Mouse (Mus musculus) gastrocnemius, adult 2 months (tissue): Measurements from ENCODE around the gene Zfp366. TPM values are rescaled to one million over a fixed set of nuclear protein-coding genes. Genes with fewer than 3 reads are reported as not detected.

Source experiments
- DNase-seq: peaks from one replicate; pipeline ENCODE4 v3.0.0; 2022
- H3K27ac ChIP-seq: fragments of 200-600 bp; 2 replicates; pipeline ENCODE4 v1.8.1; 2022; ENCODE audit warnings: mild to moderate bottlenecking
- H3K4me3 ChIP-seq: fragments of 200-600 bp; 2 replicates; pipeline ENCODE4 v1.8.1; 2022; ENCODE audit warnings: mild to moderate bottlenecking, moderate library complexity
- CTCF ChIP-seq: fragments of 200-600 bp; IDR thresholded peaks from 2 replicates; pipeline ENCODE4 v1.8.1; 2022; ENCODE audit warnings: antibody characterized with exemption, mild to moderate bottlenecking, moderate library complexity
- intact Hi-C: fragments of 180-260 bp; cut with DNase I; formaldehyde crosslinking; loops from one replicate; pipeline ENCODE4 v1.15.1; 2025
- total RNA-seq, 2 experiments: library from RNA; stranded (reverse); gene quantifications; 2 replicates each; pipeline ENCODE4 v1.2.3; 2021

Gene Zfp366
- total RNA-seq, 2 experiments from 2014 or later = 3.1 to 7.8 TPM

GRCm38 (mm10) chr13:99190466-99190865 is 5.8 kb downstream of the Zfp366 start:
- H3K27ac ChIP-seq = peak overlapping the region; percentile 89
- intact Hi-C loops = loop anchor here (2.0 kb wide), 1 partner anchor 48 kb away; no protein-coding TSS in a partner anchor
- TF ChIP-seq CTCF = no peak
- peak overlapping the region; percentile 69 for H3K4me3 ChIP-seq
- peak; percentile 59 for DNase-seq

DNA sequence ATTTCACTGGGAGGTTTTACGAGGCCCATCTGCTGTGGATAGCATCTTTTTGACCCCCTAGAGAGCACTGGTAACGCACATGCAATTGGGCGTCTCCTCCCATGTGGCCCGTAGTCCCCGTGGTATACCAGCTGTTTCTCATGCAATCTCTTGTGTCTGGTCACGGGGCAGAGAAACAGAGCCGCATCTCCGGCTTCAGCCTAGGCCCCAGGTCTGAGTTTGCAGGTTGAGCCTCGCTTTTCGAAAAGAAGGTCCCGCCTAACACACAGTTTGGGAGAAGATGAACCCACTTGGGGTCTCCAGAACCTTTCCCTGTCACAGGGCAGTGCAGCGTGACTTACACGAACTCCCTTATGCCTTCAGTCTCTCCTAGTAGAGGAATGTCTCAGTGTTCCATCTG is 6.4 kb downstream of the Zfp366 start:
- Histone ChIP-seq H3K27ac (peak overlapping the region; percentile 89), H3K4me3 (peak overlapping the region; percentile 69)
- DNase-seq = peak; percentile 45
- intact Hi-C loops = loop anchor here (2.0 kb wide), 1 partner anchor 48 kb away; no protein-coding TSS in a partner anchor
- no peak for TF ChIP-seq CTCF

DNA sequence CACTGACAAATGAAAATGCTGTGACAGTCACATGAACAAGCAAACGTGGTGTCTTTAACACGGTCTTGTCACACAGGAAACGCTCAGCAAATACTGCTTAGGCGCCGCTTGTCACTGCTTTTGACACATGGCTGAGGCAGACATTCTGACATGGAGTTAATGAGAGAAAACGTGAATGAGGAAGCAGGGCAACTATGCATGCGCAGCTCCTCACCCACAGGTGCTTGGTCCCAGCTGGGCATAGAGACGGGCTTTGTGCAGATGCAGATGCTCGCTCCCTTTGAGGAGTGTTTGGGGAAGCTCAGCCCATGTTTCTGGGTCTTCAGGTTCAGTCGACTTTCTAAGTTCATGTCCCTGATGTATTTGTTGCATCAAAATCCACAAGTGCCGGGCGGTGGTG is 11.7 kb downstream of the Zfp366 start:
- H3K27ac ChIP-seq = peak overlapping the region; percentile 35; the same call in 1 of the 2 replicates
- H3K4me3 ChIP-seq = no peak overlapping the region; the same call in 1 of the 2 replicates
- no peak for DNase-seq
- intact Hi-C loops = no loop called here
- TF ChIP-seq CTCF = no peak

GRCm38 (mm10) chr13:99196865-99197264 is 12.2 kb downstream of the Zfp366 start:
- no peak for TF ChIP-seq CTCF

GRCm38 (mm10) chr13:99201647-99202574 is 17.3 kb downstream of the Zfp366 start:
- intact Hi-C loops = no loop called here
- TF ChIP-seq CTCF = no peak
- DNase-seq = no peak
- H3K27ac ChIP-seq = peak overlapping the region; percentile 48
- no peak overlapping the region; the same call in 1 of the 2 replicates for H3K4me3 ChIP-seq

More at GRCm38 (mm10) chr13:99196865-99197264, 12.2 kb downstream of the Zfp366 start:
- Histone ChIP-seq H3K27ac (no peak overlapping the region), H3K4me3 (no peak overlapping the region)
- DNase-seq = no peak
- intact Hi-C loops = no loop called here

GRCm38 (mm10) chr13:99207214-99207613 is 22.6 kb downstream of the Zfp366 start:
- no peak overlapping the region for H3K27ac ChIP-seq
- no peak for TF ChIP-seq CTCF
- no peak for DNase-seq
- intact Hi-C loops = no loop called here
- H3K4me3 ChIP-seq = no peak overlapping the region

DNA sequence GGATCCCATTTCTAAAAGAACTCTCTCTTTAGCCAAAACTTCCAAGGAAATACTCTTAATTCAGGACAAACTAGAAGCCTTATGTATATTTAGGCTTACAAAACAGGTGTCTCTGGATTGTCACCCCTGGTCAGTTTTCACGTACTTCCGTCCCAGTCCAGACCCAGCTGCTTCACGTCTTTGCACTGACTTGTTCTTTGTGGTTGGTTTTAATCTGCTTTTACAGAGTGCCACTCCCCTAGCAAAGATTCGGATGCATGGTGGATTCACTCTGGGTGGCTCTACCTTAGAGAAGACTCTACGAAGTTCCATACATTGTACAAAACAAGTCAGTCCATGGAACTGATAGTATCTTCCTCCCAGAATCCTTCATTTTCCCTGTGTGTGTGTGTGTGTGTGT is 25.2 kb downstream of the Zfp366 start:
- intact Hi-C loops = no loop called here
- no peak overlapping the region for H3K27ac ChIP-seq
- TF ChIP-seq CTCF = no peak
- DNase-seq = no peak
- no peak overlapping the region for H3K4me3 ChIP-seq

DNA sequence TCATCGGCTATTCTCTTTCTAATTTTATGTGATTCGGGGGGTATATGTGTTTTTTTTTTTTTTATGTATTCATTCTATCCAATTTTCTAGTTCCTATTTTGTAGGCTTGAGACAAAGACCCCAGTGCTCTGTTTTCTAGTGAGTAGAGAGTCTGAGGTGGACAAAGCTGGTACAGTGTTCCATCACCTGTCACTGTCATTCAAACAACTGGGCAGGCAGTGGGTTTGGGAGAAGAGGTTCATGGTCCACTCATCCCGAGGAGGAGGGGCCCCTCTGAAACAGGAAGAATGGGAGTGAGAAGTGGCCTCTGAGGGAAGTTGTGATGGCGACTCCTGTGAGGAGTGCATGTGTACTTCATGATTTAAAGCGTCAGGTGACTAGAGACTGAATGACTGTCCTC is 26.2 kb downstream of the Zfp366 start:
- DNase-seq = no peak
- no peak overlapping the region for H3K27ac ChIP-seq
- TF ChIP-seq CTCF = no peak
- intact Hi-C loops = no loop called here
- no peak overlapping the region for H3K4me3 ChIP-seq

DNA sequence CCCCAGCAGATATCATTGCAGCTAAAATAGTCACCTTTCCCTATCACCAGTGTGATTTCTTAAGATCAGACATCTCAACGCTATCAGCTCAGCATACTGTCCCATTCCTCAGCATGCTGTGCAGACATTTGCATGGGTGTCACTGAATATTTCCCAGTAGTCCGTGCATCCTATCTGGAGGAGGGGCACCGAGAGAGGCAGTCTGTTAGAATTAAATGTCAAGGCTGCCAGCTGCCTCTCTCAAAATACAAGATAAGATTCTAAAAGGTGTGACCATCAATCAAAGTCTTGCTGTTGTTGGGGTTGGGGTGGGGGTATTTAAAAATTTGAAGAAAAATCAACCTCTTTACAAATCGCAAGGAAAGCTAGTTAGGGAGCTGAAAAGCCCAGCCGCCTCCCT is 28.4 kb downstream of the Zfp366 start:
- intact Hi-C loops = no loop called here
- no peak overlapping the region for H3K27ac ChIP-seq
- H3K4me3 ChIP-seq = no peak overlapping the region
- TF ChIP-seq CTCF = no peak
- no peak for DNase-seq

DNA sequence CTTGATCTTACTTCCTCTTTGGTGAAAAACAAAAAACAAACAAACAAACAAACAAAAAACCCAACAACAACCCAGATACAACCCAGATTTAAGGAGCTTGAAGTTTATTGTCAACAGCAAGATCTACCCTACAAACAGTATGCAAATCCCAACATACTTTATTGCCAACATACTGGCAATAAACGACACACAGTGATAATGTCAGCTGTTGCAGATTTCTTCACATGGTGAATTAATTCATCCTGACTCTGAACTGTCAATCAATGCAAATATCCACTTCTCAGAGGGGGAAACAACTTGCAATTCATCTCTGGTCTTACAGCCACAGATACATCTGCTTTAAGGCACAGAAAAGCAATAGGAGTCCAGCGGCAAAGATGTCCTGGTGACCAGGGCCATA is 31.4 kb downstream of the Zfp366 start:
- Histone ChIP-seq H3K4me3 (no peak overlapping the region), H3K27ac (no peak overlapping the region)
- intact Hi-C loops = no loop called here
- no peak for DNase-seq
- TF ChIP-seq CTCF = no peak

DNA sequence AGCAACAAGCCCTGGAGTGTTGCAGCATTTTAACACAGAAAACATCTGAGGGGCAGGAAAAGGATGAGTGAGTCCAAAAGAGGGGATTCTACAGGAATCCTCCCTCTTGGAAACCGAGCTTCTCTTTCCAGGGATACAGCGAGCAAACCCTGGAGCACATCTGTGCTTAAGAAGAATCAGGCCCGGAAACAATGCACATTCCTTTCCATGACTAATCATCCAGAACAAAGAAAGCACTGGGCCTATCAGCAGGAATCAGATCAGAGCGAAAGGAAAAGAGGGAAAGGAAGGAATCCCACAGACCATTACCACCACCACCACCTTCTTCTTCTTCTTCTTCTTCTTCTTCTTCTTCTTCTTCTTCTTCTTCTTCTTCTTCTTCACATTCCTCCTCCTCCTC is 33.4 kb downstream of the Zfp366 start:
- Histone ChIP-seq H3K4me3 (no peak overlapping the region), H3K27ac (peak overlapping the region; percentile 54; the same call in 1 of the 2 replicates)
- no peak for DNase-seq
- TF ChIP-seq CTCF = no peak
- intact Hi-C loops = no loop called here

DNA sequence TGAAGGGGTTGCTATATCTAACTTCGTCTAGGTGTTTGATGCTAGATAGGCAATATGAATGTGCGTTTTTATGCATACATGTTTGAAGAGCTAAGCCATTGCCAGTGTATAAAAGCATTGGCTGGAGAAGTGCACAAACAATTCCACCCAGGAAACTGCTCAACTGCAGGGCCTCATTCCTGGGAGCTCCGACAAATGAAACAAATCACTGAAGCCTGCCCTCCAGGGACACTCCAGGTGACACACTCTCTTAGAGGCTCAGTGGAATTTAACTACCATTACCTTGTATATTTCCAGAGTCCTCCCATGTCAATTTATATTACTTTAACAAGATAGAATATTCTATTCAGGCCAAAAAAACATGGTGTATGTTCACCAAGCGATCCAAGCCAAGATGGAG is 35.0 kb downstream of the Zfp366 start:
- intact Hi-C loops = no loop called here
- no peak for TF ChIP-seq CTCF
- no peak for DNase-seq

DNA sequence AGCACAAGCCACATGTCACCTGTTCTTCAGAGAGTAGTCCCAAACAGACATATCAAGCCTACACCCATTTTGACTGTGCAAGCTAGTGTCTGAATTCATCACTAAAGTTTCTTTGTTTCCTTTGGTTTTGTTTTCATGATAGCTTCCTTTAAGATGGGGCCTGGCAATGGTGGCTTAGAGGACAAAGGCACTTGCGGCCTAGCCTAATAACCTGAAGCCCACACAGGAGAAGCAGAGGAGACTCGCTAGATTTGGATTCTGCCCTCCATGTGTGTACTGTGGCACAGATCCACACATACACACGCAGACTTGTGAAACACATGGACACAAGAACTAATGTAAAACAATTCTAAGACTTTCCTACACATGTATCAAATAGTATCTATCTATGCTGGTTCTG is 37.4 kb downstream of the Zfp366 start:
- intact Hi-C loops = no loop called here
- Histone ChIP-seq H3K4me3 (no peak overlapping the region), H3K27ac (no peak overlapping the region)
- no peak for DNase-seq
- no peak for TF ChIP-seq CTCF

More for the DNA sequence above, 35.0 kb downstream of the Zfp366 start:
- H3K27ac ChIP-seq = no peak overlapping the region
- H3K4me3 ChIP-seq = no peak overlapping the region

DNA sequence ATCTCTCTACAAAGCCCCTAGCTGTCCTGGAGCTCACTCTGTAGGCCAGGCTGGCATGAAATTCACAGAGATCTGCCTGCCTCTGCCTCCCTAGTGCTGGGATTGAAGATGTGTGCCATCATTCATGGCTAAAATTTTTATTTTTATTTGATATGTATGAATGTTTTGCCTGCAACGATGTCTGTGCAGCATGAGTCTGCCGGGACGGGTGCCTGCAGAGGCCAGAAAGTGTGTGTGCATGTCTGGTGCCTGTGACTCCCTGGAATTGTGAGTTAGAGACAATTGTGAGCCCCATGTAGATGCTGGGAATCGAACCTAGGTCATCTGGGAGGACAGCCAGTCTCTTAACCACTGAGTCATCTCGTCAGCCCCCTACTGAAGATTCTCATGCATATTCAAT is 37.9 kb downstream of the Zfp366 start:
- Histone ChIP-seq H3K4me3 (no peak overlapping the region), H3K27ac (peak overlapping the region; percentile 43; the same call in 1 of the 2 replicates)
- DNase-seq = no peak
- intact Hi-C loops = no loop called here
- no peak for TF ChIP-seq CTCF
